Mouse (Mus musculus) myocyte (in vitro differentiated cells): ENCODE measurements around the gene Iscu.

Experiments used
- CEBPB ChIP-seq: IDR thresholded peaks from 2 replicates; pipeline ENCODE4 v1.6.1; 2011; ENCODE audit warnings: mild to moderate bottlenecking, moderate library complexity; ENCODE audit not compliant: poor library complexity, insufficient read depth, severe bottlenecking
- E2F4 ChIP-seq: IDR thresholded peaks from one replicate; pipeline ENCODE4 v1.6.1; 2011; ENCODE audit warnings: mild to moderate bottlenecking, control low read depth, moderate library complexity; ENCODE audit not compliant: insufficient read depth
- MAX ChIP-seq: IDR thresholded peaks from one replicate; pipeline ENCODE4 v1.6.1; 2011; ENCODE audit warnings: low read depth, mild to moderate bottlenecking, control low read depth
- MYOD1 ChIP-seq, 3 experiments: IDR thresholded peaks; one replicate each; pipeline ENCODE4 v1.6.1; 2011; ENCODE audit warnings: control low read depth in 2 of 3, low read depth in 2 of 3, mild to moderate bottlenecking in 2 of 3, moderate library complexity in 1 of 3; ENCODE audit not compliant: insufficient read length in 2 of 3, control insufficient read depth in 1 of 3
- MYOG ChIP-seq, 3 experiments: IDR thresholded peaks; one replicate each; pipeline ENCODE4 v1.6.1; 2011; ENCODE audit warnings: control low read depth in 2 of 3, low read depth in 2 of 3, mild to moderate bottlenecking in 2 of 3; ENCODE audit not compliant: insufficient read length in 2 of 3, control insufficient read depth in 1 of 3, insufficient read depth in 1 of 3
- POLR2A ChIP-seq: IDR thresholded peaks from one replicate; pipeline ENCODE4 v1.6.1; 2011; ENCODE audit warnings: low read depth, mild to moderate bottlenecking, control low read depth, moderate library complexity; ENCODE audit not compliant: insufficient read length
- POLR2AphosphoS2 ChIP-seq: IDR thresholded peaks from one replicate; pipeline ENCODE4 v1.6.1; 2011; ENCODE audit warnings: low read depth, control low read depth; ENCODE audit not compliant: insufficient read length
- REST ChIP-seq: IDR thresholded peaks from one replicate; pipeline ENCODE4 v1.6.1; 2011; ENCODE audit warnings: mild to moderate bottlenecking, control low read depth, moderate library complexity; ENCODE audit not compliant: insufficient read depth, insufficient read length
- SRF ChIP-seq: IDR thresholded peaks from one replicate; pipeline ENCODE4 v1.6.1; 2011; ENCODE audit warnings: low read depth; ENCODE audit not compliant: control insufficient read depth, insufficient read length
- TCF12 ChIP-seq: IDR thresholded peaks from one replicate; pipeline ENCODE4 v1.6.1; 2011; ENCODE audit warnings: mild to moderate bottlenecking, control low read depth; ENCODE audit not compliant: poor library complexity, insufficient read depth, severe bottlenecking
- USF1 ChIP-seq: IDR thresholded peaks from one replicate; pipeline ENCODE4 v1.6.1; 2011; ENCODE audit warnings: low read depth, mild to moderate bottlenecking, control low read depth, moderate library complexity

DNA sequence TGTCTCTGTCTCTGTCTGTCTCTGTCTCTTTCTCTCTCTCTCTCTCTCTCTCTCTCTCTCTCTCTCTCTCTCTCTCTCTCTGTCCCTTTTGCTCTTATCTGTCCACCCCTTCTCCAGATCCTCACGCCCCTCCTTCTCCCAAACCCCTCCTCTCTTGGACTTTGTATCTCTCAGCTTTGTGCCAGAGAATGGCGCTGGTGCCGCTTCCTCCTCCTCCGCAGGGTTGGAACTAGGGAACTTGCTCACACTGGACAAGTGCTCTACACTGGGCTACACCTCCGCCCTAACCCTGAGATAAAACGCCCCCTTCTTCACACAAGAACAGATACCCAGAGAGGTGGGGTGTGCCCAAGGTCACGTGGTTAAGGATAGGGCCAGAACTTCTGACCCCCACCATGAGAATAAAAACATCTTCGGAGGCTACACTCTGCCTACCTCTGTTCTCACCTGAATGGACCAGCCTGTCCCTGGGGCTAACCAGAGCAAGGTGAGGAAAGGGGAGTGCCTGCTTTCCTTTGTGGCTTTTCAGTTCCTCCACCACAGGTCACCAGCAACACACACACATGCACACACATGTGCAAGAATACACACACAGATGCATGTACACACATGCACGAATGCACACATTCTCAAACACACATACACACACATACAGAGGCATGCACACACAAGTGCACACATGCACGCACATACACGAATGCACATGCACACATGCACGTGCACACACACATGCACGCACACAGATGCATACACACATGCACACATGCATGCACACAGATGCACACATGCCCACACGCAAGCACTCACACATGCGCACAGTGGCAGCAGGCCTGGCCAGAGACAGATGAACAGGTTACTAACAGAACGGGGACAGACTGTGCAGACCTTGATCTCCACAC, 18.9 kb downstream of the Iscu start:
- TF ChIP-seq MYOD1 (IDR thresholded peaks at IDR 0.05; ENCODE audit: control insufficient read depth in 1 of 3, insufficient read length in 2 of 3, low read depth in 2 of 3) (peak in 1 of 3 experiments; percentile 33), POLR2A (peak; percentile 17), MAX (no peak), MYOG (IDR thresholded peaks at IDR 0.05; ENCODE audit: control insufficient read depth in 1 of 3, insufficient read depth in 1 of 3, insufficient read length in 2 of 3, low read depth in 2 of 3) (peak in 1 of 3 experiments; percentile 38), TCF12 (no peak), USF1 (no peak), CEBPB (no peak), POLR2AphosphoS2 (peak; percentile 81), E2F4 (no peak), REST (no peak), SRF (no peak)
